Mouse (Mus musculus): ENCODE data around the gene Zfp972. TPM values are rescaled to one million over a fixed set of nuclear protein-coding genes. Genes with fewer than 3 reads are reported as not detected.

Gene Zfp972
- polyA plus RNA-seq (2014; fragmentation: Illumina TruSeq; extraction: RNeasy Lipid Tissue Mini Kit (QIAGEN cat#74804); ENCODE audit: low read depth, low replicate concordance): 2.5 TPM

GRCm38 (mm10) chr2:177925563-177926103 lies at the start of gene Zfp972:
Zfp972 (minus strand) TSS chr2:177925613.

DNA sequence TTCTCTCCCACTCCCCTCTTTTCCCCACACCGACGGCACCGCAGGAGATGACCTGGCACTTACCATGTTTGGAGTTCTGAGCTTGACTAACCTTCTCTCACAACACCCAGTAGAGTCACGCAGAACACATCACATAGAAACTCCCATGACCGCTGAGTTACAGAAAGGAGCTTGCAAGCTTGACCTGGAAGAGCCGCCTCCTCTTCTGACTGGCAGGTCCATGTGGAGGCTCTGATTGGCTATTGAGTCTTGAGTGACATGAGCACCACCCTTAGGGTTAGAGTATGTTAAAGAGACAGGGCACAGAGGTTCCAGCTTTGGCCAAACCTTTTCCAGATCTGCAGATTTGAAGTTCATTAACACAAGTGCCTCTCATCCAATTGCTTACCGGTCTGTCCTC lies 31.7 kb upstream of the Zfp972 start, which contains the start of gene Gm14326:
TSS of gene Gm14326 (minus strand) at position 153 of the 400 bp plus-strand sequence.

GRCm38 (mm10) chr2:177897046-177897578 lies 28.3 kb downstream of the Zfp972 start, which contains the start of gene Gm14327:
Gm14327 (plus strand) TSS chr2:177897096.

Other genes with a start within 250 kb of the Zfp972 start
- 5.9 TPM for gene Gm14322, start 166.3 kb downstream of the Zfp972 start, polyA plus RNA-seq (2014; fragmentation: Illumina TruSeq; extraction: RNeasy Lipid Tissue Mini Kit (QIAGEN cat#74804); ENCODE audit: low read depth, low replicate concordance)
- 44.0 TPM for gene Gm14325, start 85.3 kb downstream of the Zfp972 start, polyA plus RNA-seq (2014; fragmentation: Illumina TruSeq; extraction: RNeasy Lipid Tissue Mini Kit (QIAGEN cat#74804); ENCODE audit: low read depth, low replicate concordance)
- 17.7 TPM for gene Gm14327, start 28.5 kb downstream of the Zfp972 start, polyA plus RNA-seq (2014; fragmentation: Illumina TruSeq; extraction: RNeasy Lipid Tissue Mini Kit (QIAGEN cat#74804); ENCODE audit: low read depth, low replicate concordance)
- gene Gm14326, start 31.7 kb upstream of the Zfp972 start, polyA plus RNA-seq (2014; fragmentation: Illumina TruSeq; extraction: RNeasy Lipid Tissue Mini Kit (QIAGEN cat#74804); ENCODE audit: low read depth, low replicate concordance): 21.0 TPM
- gene Zfp971, start 97.7 kb upstream of the Zfp972 start, polyA plus RNA-seq (2014; fragmentation: Illumina TruSeq; extraction: RNeasy Lipid Tissue Mini Kit (QIAGEN cat#74804); ENCODE audit: low read depth, low replicate concordance): 26.6 TPM
- 32.0 TPM for gene Zfp931, start 152.9 kb upstream of the Zfp972 start, polyA plus RNA-seq (2014; fragmentation: Illumina TruSeq; extraction: RNeasy Lipid Tissue Mini Kit (QIAGEN cat#74804); ENCODE audit: low read depth, low replicate concordance)
- not detected for gene Phactr3, start 193.4 kb upstream of the Zfp972 start, polyA plus RNA-seq (2014; fragmentation: Illumina TruSeq; extraction: RNeasy Lipid Tissue Mini Kit (QIAGEN cat#74804); ENCODE audit: low read depth, low replicate concordance)